Mouse (Mus musculus) midbrain, embryonic 12.5 days (tissue): ENCODE measurements at regions not wholly inside any gene's neighbourhood (a gene's known extent, or its start where the extent isn't known, plus 50 kb on each side); places are given as distances from the start of the nearest gene placed in this dataset.

Source experiments
- ATAC-seq: fragments of 200-750 bp; cut with Nextera tagmentation; 2 replicates; pipeline ENCODE4 v1.8.0; 2017; ENCODE audit warnings: low read depth, moderate TSS enrichment, moderate library complexity; ENCODE audit not compliant: low FRiP score
- H3K27ac ChIP-seq: fragments of 300-500 bp; sonication (generic); replicated peaks from 2 replicates; pipeline ENCODE4 v1.5.1; 2016; ENCODE audit warnings: mild to moderate bottlenecking
- H3K27me3 ChIP-seq: fragments of 300-500 bp; sonication (generic); 2 replicates; pipeline ENCODE4 v1.6.1; 2016; ENCODE audit warnings: mild to moderate bottlenecking
- H3K36me3 ChIP-seq: fragments of 300-500 bp; sonication (generic); 2 replicates; pipeline ENCODE4 v1.6.1; 2016
- H3K4me1 ChIP-seq: fragments of 300-500 bp; sonication (generic); 2 replicates; pipeline ENCODE4 v1.6.1; 2016
- H3K4me2 ChIP-seq: fragments of 300-500 bp; sonication (generic); replicated peaks from 2 replicates; pipeline ENCODE4 v1.6.1; 2016; ENCODE audit warnings: mild to moderate bottlenecking, moderate library complexity
- H3K4me3 ChIP-seq: fragments of 300-500 bp; sonication (generic); 2 replicates; pipeline ENCODE4 v1.5.1; 2016; ENCODE audit warnings: mild to moderate bottlenecking
- H3K9ac ChIP-seq: fragments of 300-500 bp; sonication (generic); replicated peaks from 2 replicates; pipeline ENCODE4 v1.6.1; 2016; ENCODE audit warnings: mild to moderate bottlenecking, moderate library complexity
- H3K9me3 ChIP-seq: fragments of 300-500 bp; sonication (generic); 2 replicates; pipeline ENCODE4 v1.6.1; 2016; ENCODE audit warnings: mild to moderate bottlenecking
- WGBS: fragments of 180-500 bp; shearing (Covaris S2); methylation state at CpG from one replicate; pipeline ENCODE4 v1.1.7; 2016; 5-methylcytosine and 5-hydroxymethylcytosine counted together

GRCm38 (mm10) chr13:38281712-38282111, 63.2 kb upstream of the Bmp6 start:
- ATAC-seq: no peak
- Histone ChIP-seq H3K4me2 (no peak overlapping the region), H3K36me3 (no peaks in the 10 kb centered on the region), H3K27me3 (no peaks in the 10 kb centered on the region), H3K9me3 (no peaks in the 10 kb centered on the region), H3K4me3 (no peak overlapping the region), H3K9ac (no peak overlapping the region), H3K4me1 (no peaks in the 10 kb centered on the region), H3K27ac (no peak overlapping the region)
- WGBS: 88% methylated on average over 5 of the region's 5 CpGs

GRCm38 (mm10) chr13:38287960-38288359, 56.9 kb upstream of the Bmp6 start:
- Histone ChIP-seq H3K9ac (no peak overlapping the region), H3K27ac (no peak overlapping the region), H3K4me2 (no peak overlapping the region), H3K4me1 (peaks cover 9% of the 10 kb centered on the region), H3K4me3 (no peak overlapping the region), H3K36me3 (no peaks in the 10 kb centered on the region), H3K27me3 (no peaks in the 10 kb centered on the region), H3K9me3 (no peaks in the 10 kb centered on the region)
- WGBS: 91% methylated on average over 3 of the region's 3 CpGs
- no peak for ATAC-seq

DNA sequence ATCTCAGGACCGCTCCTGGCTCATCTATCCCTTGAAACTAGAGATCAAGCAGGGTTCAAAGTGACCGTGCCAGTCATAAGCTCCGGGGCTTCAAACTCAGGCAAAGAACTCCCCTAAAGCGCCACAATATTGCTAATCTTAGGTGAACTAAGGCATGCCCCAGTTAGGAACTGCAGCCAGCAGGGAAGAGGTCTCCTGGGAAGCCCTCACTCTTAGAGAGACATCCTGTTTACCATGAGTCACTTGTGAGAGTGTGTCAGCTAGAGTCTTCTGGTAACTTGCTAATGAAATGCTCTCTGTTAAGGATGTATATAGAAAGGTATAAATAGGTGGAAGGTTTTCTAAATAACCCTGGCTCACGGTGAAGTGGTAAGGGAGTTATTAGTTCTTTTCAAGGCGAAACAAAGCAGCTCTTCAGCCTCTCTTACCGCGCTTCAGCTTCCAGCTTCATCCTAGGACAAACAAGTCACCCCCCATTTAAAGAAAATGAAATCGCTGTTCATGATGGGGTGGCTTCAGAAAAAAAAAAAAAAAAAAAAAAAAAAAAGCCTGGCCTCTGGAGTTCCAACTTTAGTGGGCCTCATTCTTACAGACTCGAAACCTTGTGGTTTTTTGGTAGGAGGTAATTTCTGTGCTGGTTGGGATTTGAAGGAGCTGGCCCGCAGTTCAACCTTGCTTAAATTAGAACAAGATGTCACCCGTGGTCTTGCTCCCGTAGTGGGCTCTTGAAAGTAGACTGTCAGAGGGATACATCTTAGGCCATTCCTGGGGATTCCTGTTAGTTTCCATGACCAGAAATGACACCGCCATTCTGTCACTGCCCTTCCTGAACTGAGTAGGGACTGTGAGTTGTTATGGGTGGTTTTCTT, 56.1 kb upstream of the Bmp6 start:
- Histone ChIP-seq H3K27ac (no peak overlapping the region), H3K27me3 (no peaks in the 10 kb centered on the region), H3K9me3 (no peaks in the 10 kb centered on the region), H3K9ac (no peak overlapping the region), H3K36me3 (no peaks in the 10 kb centered on the region), H3K4me2 (no peak overlapping the region), H3K4me3 (no peak overlapping the region), H3K4me1 (peaks cover 9% of the 10 kb centered on the region)
- no peak for ATAC-seq
- 75% methylated on average over 14 of the region's 14 CpGs for WGBS

GRCm38 (mm10) chr13:38290287-38290941, 54.5 kb upstream of the Bmp6 start:
- Histone ChIP-seq H3K9me3 (no peaks in the 10 kb centered on the region), H3K4me3 (0 out of 2 replicates have a peak overlapping the region, but pooled peaks have one; percentile 7)
- ATAC-seq: no peak

DNA sequence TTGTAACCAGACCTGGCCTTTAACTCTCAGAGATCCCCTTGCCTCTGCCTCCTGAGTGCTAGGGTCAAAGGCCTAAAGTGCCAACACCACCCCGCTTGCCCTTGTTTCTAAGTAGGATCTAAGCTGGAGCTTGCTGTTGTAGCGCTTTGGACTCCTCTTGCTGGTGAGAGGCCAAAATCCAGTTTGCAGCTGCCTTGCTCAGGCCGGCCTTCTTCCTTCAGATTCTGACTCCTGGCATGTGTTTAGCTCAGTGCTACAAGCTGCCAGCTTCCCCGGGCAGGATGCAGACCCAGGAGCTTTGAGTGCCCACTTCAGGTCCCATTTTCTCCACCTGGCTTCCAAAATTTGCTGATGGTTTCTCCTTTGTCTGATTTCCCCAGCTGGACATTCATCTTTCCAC, 53.4 kb upstream of the Bmp6 start:
- no peaks in the 10 kb centered on the region for H3K9me3 ChIP-seq
- no peak overlapping the region for H3K9ac ChIP-seq
- H3K4me3 ChIP-seq: no peak overlapping the region
- no peak for ATAC-seq
- no peak overlapping the region for H3K4me2 ChIP-seq
- no peaks in the 10 kb centered on the region for H3K36me3 ChIP-seq
- no peak overlapping the region for H3K27ac ChIP-seq
- 81% methylated on average over 4 of the region's 4 CpGs for WGBS
- H3K27me3 ChIP-seq: no peaks in the 10 kb centered on the region
- H3K4me1 ChIP-seq: peaks cover 9% of the 10 kb centered on the region

More at GRCm38 (mm10) chr13:38290287-38290941, 54.5 kb upstream of the Bmp6 start:
- WGBS: 23% methylated on average over 21 of the region's 21 CpGs
- no peak overlapping the region for H3K9ac ChIP-seq
- peaks cover 9% of the 10 kb centered on the region for H3K4me1 ChIP-seq
- H3K27me3 ChIP-seq: no peaks in the 10 kb centered on the region
- no peaks in the 10 kb centered on the region for H3K36me3 ChIP-seq
- H3K27ac ChIP-seq: no peak overlapping the region
- H3K4me2 ChIP-seq: peak overlapping the region; percentile 42
